Mouse (Mus musculus): Measurements from ENCODE around the gene Vmn1r46.
"Not testable (repeated sequence)": the region's sequence is repeated elsewhere in the genome, so short reads cannot be mapped to it uniquely, and the experiment has no call there.

Vmn1r46 gene

GRCm38 (mm10) chr6:89969013-89969412 is at the start of gene Vmn1r46:
Vmn1r46 (plus strand) TSS chr6:89969313.
- no peak for DNase-seq (ENCODE audit: low read depth)

DNA sequence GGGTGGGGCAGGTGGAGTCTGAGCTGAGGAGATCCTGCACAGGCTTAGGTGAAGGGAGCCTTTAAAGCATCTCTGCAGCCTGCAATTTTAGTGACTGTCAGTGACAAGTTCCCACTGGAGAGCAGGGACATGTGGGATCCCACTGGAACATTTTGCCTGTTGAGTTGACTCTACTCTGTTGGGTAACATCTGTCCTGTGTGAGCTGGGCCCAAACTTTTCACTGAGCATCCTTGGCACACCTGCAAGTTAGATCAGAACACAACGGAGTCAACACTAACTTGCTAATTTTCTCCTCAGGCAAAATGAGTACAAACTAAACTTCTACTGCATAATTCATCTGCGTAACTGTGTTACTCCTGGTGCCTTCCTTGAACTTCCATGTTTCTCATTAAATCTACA is 28.6 kb upstream of the Vmn1r46 start, which contains the start of gene Vmn1r45:
Vmn1r45 (minus strand) TSS at position 101 of the 400 bp plus-strand sequence.
- DNase-seq (ENCODE audit: low read depth), result not testable (repeated sequence)

DNA sequence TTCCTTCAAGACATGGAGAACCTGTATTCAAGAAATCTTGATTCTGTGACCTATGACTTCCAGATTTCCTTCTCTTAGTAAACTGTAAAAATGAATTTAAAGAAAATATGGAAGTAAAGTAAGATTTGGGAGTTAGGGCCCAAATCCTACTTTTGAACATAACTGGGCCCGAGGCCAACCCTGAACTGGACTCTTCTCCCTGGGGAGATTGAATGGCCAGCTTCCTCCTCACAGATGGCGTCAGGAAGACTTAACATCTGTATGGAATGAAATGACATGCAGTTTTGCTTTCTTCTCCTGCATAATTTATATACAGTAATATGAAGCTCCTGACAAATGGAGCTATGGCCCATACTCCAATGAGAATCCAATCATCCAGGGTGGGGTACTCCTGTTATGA is 28.2 kb upstream of the Vmn1r46 start:
- no peak for DNase-seq (ENCODE audit: low read depth)

DNA sequence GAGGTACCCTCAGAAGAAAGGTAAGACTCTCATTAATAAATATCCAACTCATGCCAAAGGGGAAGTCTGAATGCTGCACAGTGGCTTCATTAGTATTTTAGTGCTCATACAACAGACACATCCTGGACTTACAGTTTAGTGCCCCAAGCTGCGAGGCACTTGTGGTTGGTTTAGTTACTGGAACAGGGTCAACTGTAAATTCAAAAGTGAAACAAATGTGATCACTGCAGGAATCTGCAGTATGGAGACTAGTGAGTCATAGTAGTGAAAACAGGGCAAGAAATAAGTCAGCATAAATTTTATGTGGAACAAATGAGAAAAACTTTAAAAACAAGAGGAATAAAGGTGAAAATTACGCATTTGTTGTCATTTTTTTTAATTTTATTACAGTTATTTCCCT is 15.6 kb upstream of the Vmn1r46 start:
- DNase-seq (ENCODE audit: low read depth), result no peak

DNA sequence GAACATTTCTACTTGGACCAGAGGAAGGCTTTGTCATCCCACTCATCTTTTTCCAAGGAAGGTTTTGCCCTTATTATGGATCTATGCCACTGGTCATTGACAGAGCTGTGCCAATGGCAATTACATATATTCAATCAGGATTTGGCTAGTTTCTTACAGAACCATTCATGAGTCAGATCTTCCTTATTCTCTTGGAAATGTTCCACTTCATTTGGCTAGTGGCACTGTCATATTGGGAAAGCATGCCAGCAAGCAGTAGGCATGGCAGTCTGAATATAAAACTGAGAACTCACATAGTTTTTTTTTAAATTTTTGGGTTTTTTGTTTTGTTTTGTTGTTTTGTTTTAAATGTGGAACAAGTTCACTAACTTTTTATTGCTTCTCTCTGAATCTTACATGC is 2.8 kb upstream of the Vmn1r46 start:
- no peak for DNase-seq (ENCODE audit: low read depth)

GRCm38 (mm10) chr6:89985989-89986388 is 16.9 kb downstream of the Vmn1r46 start:
- no peak for DNase-seq (ENCODE audit: low read depth)

DNA sequence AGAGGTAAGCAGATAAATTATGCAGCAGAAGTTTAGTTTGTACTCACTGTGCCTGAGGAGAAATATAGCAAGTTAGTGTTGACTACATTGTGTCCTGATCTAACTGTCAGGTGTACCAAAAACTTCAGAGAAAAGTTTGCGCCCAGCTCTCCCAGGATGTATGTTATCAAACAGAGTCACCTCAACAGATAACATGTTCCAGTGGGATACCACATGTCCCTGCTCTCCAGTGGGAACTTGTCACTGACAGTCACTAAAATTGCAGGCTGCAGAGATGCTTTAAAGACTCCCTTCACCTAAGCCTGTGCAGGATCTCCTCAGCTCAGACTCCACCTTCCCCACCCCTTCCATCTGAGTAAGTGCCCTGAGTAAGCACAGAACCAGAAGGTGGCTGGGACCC is 46.7 kb downstream of the Vmn1r46 start, which contains the start of gene Vmn1r47:
Vmn1r47 (plus strand) TSS at position 301 of the 400 bp plus-strand sequence.
- not testable (repeated sequence) for DNase-seq (ENCODE audit: low read depth)
